Mouse (Mus musculus): ENCODE measurements around the gene Lrmp. TPM values are rescaled to one million over a fixed set of nuclear protein-coding genes. Genes with fewer than 3 reads are reported as not detected.
A peak's percentile ranks its signal among the peaks of the same experiment; 100 is the strongest.

The Lrmp gene
- total RNA-seq, 1 experiment from 2014 or later: 79.5 TPM

DNA sequence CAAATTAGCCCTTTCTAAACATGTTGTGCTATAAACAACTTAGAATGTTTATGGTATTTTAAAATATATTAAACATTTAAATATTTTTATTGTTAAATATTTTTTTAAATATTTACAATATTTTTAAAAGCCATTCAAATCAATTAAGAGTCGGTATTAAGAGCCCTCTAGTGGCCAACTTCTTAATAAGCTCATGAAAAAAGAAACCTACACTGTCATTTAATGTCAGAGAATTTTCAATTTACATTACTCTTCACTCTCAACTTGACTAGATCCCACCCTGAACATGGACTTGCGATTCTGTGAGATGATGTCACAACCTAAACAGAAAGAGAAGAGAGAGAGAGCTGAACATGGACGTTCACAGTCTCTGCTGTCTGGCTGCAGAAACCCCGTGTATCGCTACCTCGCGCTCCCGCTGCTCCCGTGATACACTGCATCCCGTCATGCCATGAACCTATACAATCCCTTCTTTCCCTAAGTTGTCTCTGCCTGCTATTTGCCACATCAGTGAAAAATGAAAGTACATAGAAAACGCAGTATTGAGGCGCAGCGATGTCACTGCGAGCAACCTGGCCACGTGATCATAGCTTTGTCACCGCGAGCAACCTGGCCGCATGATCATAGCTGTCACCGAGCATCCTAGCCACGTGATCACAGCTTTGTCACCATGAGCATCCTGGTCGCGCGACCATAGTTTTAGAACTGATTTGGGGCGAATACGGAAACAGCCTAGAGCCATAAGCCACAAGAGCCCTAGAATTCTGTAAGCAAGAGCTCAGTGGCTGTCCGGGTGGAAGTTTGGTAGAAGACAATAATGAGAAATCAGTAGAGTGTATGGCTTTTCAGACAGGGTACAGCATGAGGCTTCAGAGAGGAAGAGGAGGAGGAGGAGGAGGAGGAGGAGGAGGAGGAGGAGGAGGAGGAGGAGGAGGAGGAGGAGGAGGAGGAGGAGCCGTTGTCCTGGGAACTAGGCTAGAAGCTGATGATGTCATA is 71.9 kb downstream of the Lrmp start:
- ATAC-seq (replicated peaks; ENCODE audit: low read depth, poor library complexity, severe bottlenecking): peak; percentile 70

GRCm38 (mm10) chr6:145193038-145193437 is 77.6 kb downstream of the Lrmp start:
- peak; percentile 8; the same call in 1 of the 2 replicates for ATAC-seq (replicated peaks; ENCODE audit: low read depth, poor library complexity, severe bottlenecking)

GRCm38 (mm10) chr6:145193446-145193845 is 78.0 kb downstream of the Lrmp start:
- peak; percentile 94 for ATAC-seq (replicated peaks; ENCODE audit: low read depth, poor library complexity, severe bottlenecking)

DNA sequence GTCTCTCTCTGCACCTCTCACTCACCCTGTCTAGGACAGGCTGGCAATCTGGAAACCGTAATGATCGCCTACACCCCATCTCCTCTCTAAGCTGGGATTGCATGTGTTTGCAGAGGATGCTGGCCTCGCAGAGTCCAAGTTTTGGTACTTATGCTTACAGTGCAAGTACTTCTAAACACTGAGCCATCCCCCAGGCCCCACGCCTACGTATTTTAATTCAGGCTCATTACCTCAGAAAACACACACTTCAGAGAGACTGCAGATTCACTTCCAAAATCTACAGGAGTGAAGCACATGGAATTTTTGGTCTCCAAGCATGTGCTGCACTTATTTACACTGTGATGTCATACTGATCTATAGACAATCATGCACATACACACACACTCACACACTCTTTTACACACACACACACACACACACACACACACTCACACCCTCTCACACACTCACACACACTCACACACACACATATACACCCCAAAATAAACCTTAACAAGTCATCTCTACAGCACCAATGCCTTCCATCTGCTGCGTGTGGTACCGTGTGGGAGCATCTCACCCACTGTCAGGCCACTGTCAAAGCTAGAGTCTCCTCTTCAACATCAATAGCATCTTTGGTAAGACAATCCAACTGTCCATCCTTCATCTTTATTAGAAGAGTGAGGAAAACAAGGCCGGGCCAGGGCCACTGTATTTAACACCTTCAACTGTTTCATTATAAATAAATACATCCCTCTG is 82.7 kb downstream of the Lrmp start:
- ATAC-seq (replicated peaks; ENCODE audit: low read depth, poor library complexity, severe bottlenecking): no peak

DNA sequence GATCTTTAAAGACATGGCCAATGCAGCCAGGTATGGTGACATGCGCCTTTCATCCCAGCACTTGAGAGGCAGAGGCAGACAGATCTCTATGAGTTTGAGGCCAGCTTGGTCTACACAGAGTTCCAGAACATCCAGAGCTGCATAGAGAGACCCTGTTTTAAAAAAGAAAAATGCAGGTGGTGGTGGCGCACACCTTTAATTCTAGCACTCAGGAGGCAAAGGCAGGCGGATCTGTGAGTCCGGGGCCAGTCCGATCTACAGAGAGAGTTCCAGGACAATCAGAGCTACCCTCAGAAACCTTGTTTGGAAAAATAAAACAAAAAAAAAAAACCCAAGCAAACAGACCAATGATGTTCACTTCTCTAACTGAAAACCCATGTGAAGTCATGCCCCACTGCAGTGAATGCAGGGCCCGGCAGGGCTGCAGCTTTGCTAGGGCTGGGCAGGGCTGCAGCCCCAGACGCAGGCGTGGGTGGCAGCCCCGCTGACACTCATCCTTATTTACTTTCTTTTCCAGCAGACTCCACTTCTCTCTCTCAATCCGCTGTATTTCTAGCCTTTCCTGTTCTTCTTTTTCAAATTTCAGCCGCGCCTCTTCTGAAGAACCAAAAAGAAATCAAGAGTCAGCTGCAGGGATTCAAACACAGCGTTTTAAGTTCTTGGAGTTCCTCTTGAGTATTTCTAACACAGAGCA is 87.1 kb downstream of the Lrmp start:
- ATAC-seq (replicated peaks; ENCODE audit: low read depth, poor library complexity, severe bottlenecking): no peak

DNA sequence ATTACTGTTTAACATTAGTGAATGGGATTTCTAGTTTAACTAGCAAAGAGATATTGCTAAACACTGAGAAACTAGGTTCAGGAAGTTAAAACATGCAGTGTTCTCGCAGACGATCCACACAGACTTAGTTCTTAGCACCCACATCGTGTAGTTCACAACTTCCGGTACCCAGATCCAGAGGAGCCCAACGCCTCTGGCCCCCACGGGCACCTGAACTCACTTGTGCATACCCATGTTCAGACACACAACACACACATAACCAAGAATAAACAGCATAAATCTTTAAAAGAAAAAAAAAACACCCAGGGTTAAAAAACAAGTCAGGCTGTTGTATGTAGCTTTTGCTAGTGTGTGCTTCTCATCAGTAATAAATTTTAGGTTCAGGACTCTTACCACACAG is 89.0 kb downstream of the Lrmp start:
- ATAC-seq (replicated peaks; ENCODE audit: low read depth, poor library complexity, severe bottlenecking): no peak

- ATAC-seq (replicated peaks; ENCODE audit: low read depth, poor library complexity, severe bottlenecking): no peak
Measured at GRCm38 (mm10) chr6:145205142-145205541, 89.7 kb downstream of the Lrmp start.

DNA sequence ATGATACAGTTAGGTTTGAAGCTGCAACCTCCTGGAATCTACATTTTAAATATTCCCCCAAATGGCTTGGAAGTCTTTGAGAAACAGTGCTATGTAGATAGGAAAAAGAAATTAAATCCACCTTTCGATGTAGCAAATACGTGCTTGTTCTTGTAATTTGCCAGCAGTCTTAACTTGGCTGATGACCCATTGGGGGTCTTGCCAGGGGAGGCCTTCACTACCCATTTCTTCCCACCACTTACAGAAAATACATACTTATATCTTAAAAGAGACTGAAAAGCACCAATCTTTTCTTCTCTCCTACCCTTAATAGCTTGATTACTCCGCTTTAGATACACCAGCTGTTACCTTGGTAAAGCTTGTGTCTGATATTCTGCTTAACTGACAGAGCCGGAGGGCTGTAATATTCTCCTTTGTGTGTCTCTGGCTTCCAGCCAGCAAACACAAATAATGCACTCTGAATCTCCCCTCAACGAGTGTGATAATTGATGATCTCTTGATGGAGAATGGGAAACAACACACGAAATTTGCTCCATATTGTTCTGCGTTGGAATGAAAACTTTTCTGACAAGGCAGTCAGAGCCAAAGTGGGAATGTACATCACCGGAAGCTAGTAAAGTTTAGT is 94.7 kb downstream of the Lrmp start:
- ATAC-seq (replicated peaks; ENCODE audit: low read depth, poor library complexity, severe bottlenecking): no peak

DNA sequence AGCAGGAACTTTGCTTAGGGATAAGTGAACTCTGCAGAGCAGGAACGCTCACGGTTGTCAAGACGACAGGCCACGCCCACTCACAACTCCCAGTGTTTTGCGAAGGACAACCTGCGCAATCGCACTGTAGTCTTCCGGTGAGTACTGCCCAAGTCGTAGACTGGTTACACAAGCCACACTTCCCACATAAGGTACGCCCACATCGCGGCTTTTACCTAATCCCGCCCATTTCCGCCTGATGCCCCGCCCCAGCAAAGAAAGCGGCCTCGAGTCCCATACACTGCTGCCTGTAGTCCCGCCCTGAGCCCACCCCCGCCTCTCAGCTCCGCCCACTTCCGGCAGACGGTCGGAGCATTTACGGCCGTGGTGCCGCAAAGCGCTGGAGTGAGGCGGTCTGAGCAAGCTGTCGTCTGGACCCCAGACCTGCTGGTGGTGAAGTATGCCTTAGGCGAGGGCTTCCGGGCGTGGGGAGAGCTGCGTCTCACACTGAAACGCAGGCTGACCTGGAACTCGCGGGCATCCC is 95.4 kb downstream of the Lrmp start, which contains the start of the genes Casc1 and Etfrf1:
Casc1 (minus strand) TSS at position 190 of the 523 bp plus-strand sequence.
Etfrf1 (plus strand) TSS at position 319 of the 523 bp plus-strand sequence.
- peak; percentile 87 for ATAC-seq (replicated peaks; ENCODE audit: low read depth, poor library complexity, severe bottlenecking)

GRCm38 (mm10) chr6:145211376-145212305 is 96.2 kb downstream of the Lrmp start:
- peak; percentile 26 for ATAC-seq (replicated peaks; ENCODE audit: low read depth, poor library complexity, severe bottlenecking)

- no peak for ATAC-seq (replicated peaks; ENCODE audit: low read depth, poor library complexity, severe bottlenecking)
Measured at GRCm38 (mm10) chr6:145213916-145214315, 98.5 kb downstream of the Lrmp start.

DNA sequence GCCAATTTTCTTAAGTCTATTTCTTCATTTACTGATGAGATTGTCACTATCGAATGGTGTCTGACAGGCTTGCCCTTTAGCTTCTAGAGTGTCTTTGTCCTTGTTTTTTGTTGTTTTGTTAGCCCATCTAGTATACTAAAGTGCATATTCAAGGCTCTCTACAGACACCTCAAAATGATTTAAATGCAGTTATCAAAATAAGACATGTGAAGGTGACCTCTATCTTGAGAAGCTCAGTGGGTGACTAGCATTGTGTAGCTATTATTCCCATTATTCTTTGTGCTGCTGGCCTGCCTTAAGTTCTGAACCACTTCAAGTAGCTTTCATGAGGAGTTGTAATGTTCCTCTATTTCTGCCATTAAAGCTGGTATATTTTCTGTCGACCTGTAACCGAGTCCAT is 100.4 kb downstream of the Lrmp start:
- no peak for ATAC-seq (replicated peaks; ENCODE audit: low read depth, poor library complexity, severe bottlenecking)

- ATAC-seq (replicated peaks; ENCODE audit: low read depth, poor library complexity, severe bottlenecking): no peak
Measured at GRCm38 (mm10) chr6:145224246-145224645, 108.8 kb downstream of the Lrmp start.

Other genes starting within 250 kb of the Lrmp start
- 0.78 and 2.7 TPM in 2 replicates for gene Bcat1, start 39.5 kb upstream of the Lrmp start, total RNA-seq (2017)
- 1.1 and 2.3 TPM in 2 replicates for gene Casc1, start 95.4 kb downstream of the Lrmp start, total RNA-seq (2017)
- 22.3 and 22.7 TPM in 2 replicates for gene Etfrf1, start 95.5 kb downstream of the Lrmp start, total RNA-seq (2017)
- 33.4 and 39.1 TPM in 2 replicates for gene Kras, start 134.6 kb downstream of the Lrmp start, total RNA-seq (2017)

All from common myeloid progenitor, adult 5-6 weeks (primary cell).